In the genomic region with DNA sequence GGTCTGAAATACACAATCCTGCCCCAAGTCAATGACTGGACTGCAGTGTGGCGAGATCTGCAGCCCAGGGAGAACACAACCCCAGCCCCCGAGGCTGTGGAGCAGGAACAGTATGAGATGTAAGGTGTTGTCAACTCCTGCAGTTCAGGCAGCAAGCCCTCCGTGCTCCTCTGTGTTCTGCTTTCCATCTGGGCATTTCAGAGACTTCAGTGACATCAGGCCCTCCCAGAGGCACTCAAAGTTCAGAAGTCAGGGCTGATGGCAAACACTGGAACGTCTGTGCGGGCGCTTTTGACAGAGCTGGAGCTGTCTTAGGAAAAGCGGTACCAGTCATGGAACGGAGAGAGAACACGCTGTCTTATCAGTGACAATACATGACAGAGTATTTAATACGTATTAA, we compare ENCODE assay signal across 12 mouse cellular contexts. TPM values are rescaled to one million over a fixed set of nuclear protein-coding genes. Genes with fewer than 3 reads are reported as not detected.
DNase-seq lines count a peak whose midpoint lies in the region; ATAC-seq and TF ChIP-seq lines count a peak whose summit lies in the region.
"Had no signal": no experiment of that assay in that cellular context is flagged by ENCODE, and none has a peak within 500 bp of the region (broad histone marks: within the 10 kb centered on the region; RNA-seq: fewer than 3 reads in every experiment).

No protein-coding gene starts in this region.

- TF ChIP-seq POLR2A in brain, embryonic 14.5 days (IDR thresholded peaks at IDR 0.05; ENCODE audit: borderline replicate concordance, extremely low read depth, insufficient read depth, insufficient read length, poor library complexity, severe bottlenecking), result no peak

- H3K9me3 ChIP-seq in heart, embryonic 12.5 days (replicated peaks), result no peaks in the 10 kb centered on the region
- no peaks in the 10 kb centered on the region for H3K9me3 ChIP-seq in hindbrain, embryonic 11.5 days (ENCODE audit: control insufficient read depth, low read length)
- H3K9me3 ChIP-seq: embryonic facial prominence, embryonic 12.5 days; limb, embryonic 15.5 days had no signal

- DNase-seq in heart, adult 18-20 months, result no peak
- DNase-seq in brain, embryonic 14.5 days (ENCODE audit: low read depth), result peak; percentile 46
- DNase-seq in hindbrain, embryonic 11.5 days (ENCODE audit: low spot score), result peak; percentile 53
- DNase-seq in lung, postnatal 14 days, result peak; percentile 53
- DNase-seq in gastrocnemius, postnatal 10 days, result no peak
- DNase-seq in thymus, adult 18-20 months, result no peak
- DNase-seq in kidney, postnatal 36 days, result no peak
- DNase-seq: gastrocnemius, postnatal 14 days; kidney, postnatal 14 days had no signal

- no peak for TF ChIP-seq CTCF in brain, embryonic 14.5 days (IDR thresholded peaks at IDR 0.05; ENCODE audit: borderline replicate concordance, extremely low read depth, insufficient read depth, insufficient read length)

- H3K4me2 ChIP-seq in heart, embryonic 12.5 days, result peak overlapping the region; percentile 52
- no peak overlapping the region; the same call in 1 of the 2 replicates for H3K4me2 ChIP-seq in hindbrain, embryonic 11.5 days (replicated peaks; ENCODE audit: low read depth, low read length)
- H3K4me2 ChIP-seq: embryonic facial prominence, embryonic 12.5 days; limb, embryonic 15.5 days had no signal

- H3K4me1 ChIP-seq in heart, embryonic 12.5 days (replicated peaks), result peaks cover 69% of the 10 kb centered on the region
- peaks cover 19% of the 10 kb centered on the region for H3K4me1 ChIP-seq in hindbrain, embryonic 11.5 days (replicated peaks; ENCODE audit: control insufficient read depth, insufficient read depth, low read length)

- H3K36me3 ChIP-seq in heart, embryonic 12.5 days, result no peaks in the 10 kb centered on the region
- H3K36me3 ChIP-seq in hindbrain, embryonic 11.5 days (ENCODE audit: control insufficient read depth, insufficient read depth, low read length), result no peaks in the 10 kb centered on the region
- H3K36me3 ChIP-seq: embryonic facial prominence, embryonic 12.5 days; limb, embryonic 15.5 days had no signal

- 16% methylated on average over 10 of the region's 10 CpGs for WGBS in heart, embryonic 12.5 days
- WGBS in hindbrain, embryonic 11.5 days, result 31% methylated on average over 10 of the region's 10 CpGs

- H3K4me3 ChIP-seq in heart, embryonic 12.5 days, result no peak overlapping the region
- H3K4me3 ChIP-seq in hindbrain, embryonic 11.5 days (ENCODE audit: low read depth, low read length), result no peak overlapping the region
- H3K4me3 ChIP-seq: embryonic facial prominence, embryonic 12.5 days; limb, embryonic 15.5 days had no signal

- H3K27ac ChIP-seq in heart, embryonic 12.5 days (ENCODE audit: poor library complexity, severe bottlenecking), result peak overlapping the region; percentile 68
- H3K27ac ChIP-seq in hindbrain, embryonic 11.5 days (ENCODE audit: low read depth, low read length), result no peak overlapping the region
- H3K27ac ChIP-seq: embryonic facial prominence, embryonic 12.5 days; limb, embryonic 15.5 days had no signal

- H3K27me3 ChIP-seq in heart, embryonic 12.5 days (replicated peaks), result no peaks in the 10 kb centered on the region
- H3K27me3 ChIP-seq in hindbrain, embryonic 11.5 days (ENCODE audit: control insufficient read depth, insufficient read depth, low read length), result no peaks in the 10 kb centered on the region
- H3K27me3 ChIP-seq: embryonic facial prominence, embryonic 12.5 days; limb, embryonic 15.5 days had no signal

- H3K9ac ChIP-seq in heart, embryonic 12.5 days, result peak overlapping the region; percentile 29; the same call in 1 of the 2 replicates
- no peak overlapping the region for H3K9ac ChIP-seq in hindbrain, embryonic 11.5 days (ENCODE audit: low read depth, low read length)
- H3K9ac ChIP-seq: embryonic facial prominence, embryonic 12.5 days; limb, embryonic 15.5 days had no signal

- ATAC-seq in heart, embryonic 12.5 days (ENCODE audit: insufficient number of reproducible peaks, low FRiP score), result 0 out of 2 replicates have a peak, but pooled peaks have one; percentile 19
- ATAC-seq in hindbrain, embryonic 11.5 days (ENCODE audit: low FRiP score), result no peak

RNA-seq across cellular contexts. Expression of gene Bach2, which starts 4.9 kb away (rescaled TPM):
- 7.0 and 8.6 TPM in 2 replicates for polyA plus RNA-seq in heart, embryonic 12.5 days (2016; fragmentation: Nextera tagmentation; extraction: Ambion mirVana)
- total RNA-seq in heart, adult 18-20 months (2021), result 1 to 10 TPM; 4.2 to 6.2 TPM
- 23.6 and 31.4 TPM in 2 replicates for polyA plus RNA-seq in brain, embryonic 14.5 days (2012; rRNA removed)
- 23.8 and 23.9 TPM in 2 replicates for polyA plus RNA-seq in hindbrain, embryonic 11.5 days (2014; fragmentation: Nextera tagmentation; extraction: Ambion mirVana)
- 10 to 100 TPM in 1 of 2 experiments, 1 to 10 TPM in 1; 8.7 to 10.9 TPM for total RNA-seq in gastrocnemius, postnatal 10 days (2021)

Comparison
In these comparisons a context has a peak if more than half of its experiments do, and no peak if none do; other contexts are left out.
1. DNase-seq: peak in brain, embryonic 14.5 days (single experiment), hindbrain, embryonic 11.5 days (single experiment) and lung, postnatal 14 days (single experiment); none in heart, adult 18-20 months (0 of 2), gastrocnemius, postnatal 10 days (single experiment), thymus, adult 18-20 months (0 of 2) and kidney, postnatal 36 days (0 of 2).